Mouse (Mus musculus): Measurements from ENCODE around the gene Mknk1.

DNA sequence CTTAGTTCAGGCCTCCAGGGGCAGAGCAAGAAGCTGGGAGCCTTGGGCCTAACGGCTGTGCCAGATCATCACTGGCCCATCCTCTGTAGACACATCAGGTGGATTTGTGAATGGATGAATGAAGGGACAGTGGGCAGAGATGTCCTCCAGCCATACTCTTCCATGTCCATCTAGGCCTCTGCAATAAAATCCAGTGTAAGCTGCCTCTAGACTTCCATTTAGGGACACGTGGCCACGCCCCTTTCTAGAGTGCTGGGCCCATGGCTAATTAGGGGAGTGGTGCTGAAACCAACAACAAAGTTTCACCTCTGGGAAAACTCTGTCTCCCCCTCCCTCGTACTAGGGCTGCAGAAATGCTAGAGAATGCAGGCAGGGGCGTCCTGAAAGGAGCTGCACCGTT lies 51.1 kb downstream of the Mknk1 start:
- TF ChIP-seq CTCF (conservative IDR thresholded peaks at IDR 0.05; ENCODE audit: low read length) (no peak), POU5F1 (IDR thresholded peaks at IDR 0.05; ENCODE audit: borderline replicate concordance, low read length) (no peak)
